Mouse (Mus musculus): Measurements from ENCODE around the gene Treml1. TPM values are rescaled to one million over a fixed set of nuclear protein-coding genes. Genes with fewer than 3 reads are reported as not detected.

Treml1 gene
- not detected for total RNA-seq (2023)

GRCm38 (mm10) chr17:48359616-48360015 lies at the start of gene Treml1:
Gene Treml1, plus strand, starts transcription at chr17:48359916.

GRCm38 (mm10) chr17:48315905-48316579 lies 43.7 kb upstream of the Treml1 start, which contains the start of gene B430306N03Rik:
Gene B430306N03Rik, plus strand, starts transcription at chr17:48316141.

GRCm38 (mm10) chr17:48346231-48346630 lies 13.5 kb upstream of the Treml1 start, which contains the start of gene Trem2:
Gene Trem2, plus strand, starts transcription at chr17:48346401.

GRCm38 (mm10) chr17:48409380-48410298 lies 49.9 kb downstream of the Treml1 start, which contains the start of the genes Nfya and Oard1:
Gene Nfya, minus strand, starts transcription at chr17:48409906.
Gene Oard1, plus strand, starts transcription at chr17:48410014.

Other genes with a start within 250 kb of the Treml1 start
- not detected for gene 9830107B12Rik, start 213.6 kb upstream of the Treml1 start, total RNA-seq (2023)
- gene A530064D06Rik, start 192.6 kb upstream of the Treml1 start, total RNA-seq (2023) = under 1 TPM in 1 of 2 experiments, not detected in 1; 0.61 TPM
- 1 to 10 TPM; 1.6 to 3.7 TPM for gene Trem1, start 127.1 kb upstream of the Treml1 start, total RNA-seq (2023)
- gene Trem3, start 112.1 kb upstream of the Treml1 start, total RNA-seq (2023) = not detected
- 1 to 10 TPM; 2.0 to 2.4 TPM for gene Treml4, start 95.6 kb upstream of the Treml1 start, total RNA-seq (2023)
- gene Treml2, start 60.4 kb upstream of the Treml1 start, total RNA-seq (2023) = 100 to 1,000 TPM; 174 to 186 TPM
- gene B430306N03Rik, start 43.8 kb upstream of the Treml1 start, total RNA-seq (2023) = 10 to 100 TPM; 11.2 to 11.3 TPM
- not detected for gene Trem2, start 13.5 kb upstream of the Treml1 start, total RNA-seq (2023)
- gene Nfya, start 50.0 kb downstream of the Treml1 start, total RNA-seq (2023) = 100 to 1,000 TPM; 118 TPM
- gene Oard1, start 50.1 kb downstream of the Treml1 start, total RNA-seq (2023) = 10 to 100 TPM; 50.5 to 59.6 TPM
- gene Apobec2, start 73.0 kb downstream of the Treml1 start, total RNA-seq (2023) = under 1 TPM in 1 of 2 experiments, not detected in 1; 0.64 TPM
- gene Tspo2, start 91.6 kb downstream of the Treml1 start, total RNA-seq (2023) = not detected
- 1 to 10 TPM; 4.8 to 7.3 TPM for gene Unc5cl, start 95.0 kb downstream of the Treml1 start, total RNA-seq (2023)